Mouse (Mus musculus): ENCODE results near the gene AY074887.
"Not testable (repeated sequence)": the region's sequence is repeated elsewhere in the genome, so short reads cannot be mapped to it uniquely, and the experiment has no call there.

Gene AY074887

DNA sequence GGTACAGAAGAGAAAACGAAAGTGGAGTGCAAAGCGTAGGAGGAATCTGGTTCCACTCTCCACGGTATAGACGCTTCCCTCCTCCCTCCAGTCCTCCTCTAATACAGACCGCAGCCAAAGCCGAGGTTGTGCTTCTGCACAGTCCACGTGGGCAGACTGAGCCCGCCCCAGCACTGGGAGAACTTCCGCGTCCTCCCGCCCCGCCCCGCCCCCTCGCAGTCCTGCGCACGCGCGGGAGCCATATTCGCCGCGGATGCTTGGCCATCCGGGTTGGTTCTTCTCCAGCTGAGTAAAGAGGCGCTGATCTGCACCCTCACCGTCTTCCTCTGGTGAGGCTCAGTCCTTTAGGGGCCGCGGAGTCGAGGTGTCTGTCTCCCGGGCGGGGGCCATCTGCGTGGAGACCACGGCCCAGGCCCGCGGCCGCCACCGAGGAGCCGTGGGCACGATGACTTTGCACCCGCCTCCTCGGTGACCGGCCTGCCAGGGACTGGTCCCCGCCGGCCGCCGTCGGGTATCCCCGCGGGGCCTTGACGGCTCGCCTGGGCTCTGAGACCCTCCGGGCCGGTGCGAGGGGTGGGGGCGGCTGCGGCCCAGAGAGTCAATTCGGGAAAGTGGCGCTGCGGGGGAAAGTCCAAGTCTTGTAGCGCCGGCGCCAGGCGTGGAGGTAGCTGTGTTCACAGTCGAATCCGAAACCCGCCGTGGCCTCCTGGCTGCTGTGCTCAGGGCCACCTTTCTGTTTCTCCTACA, at the start of gene AY074887, which contains the start of gene Psma4:
Gene AY074887 (minus strand): TSS at position 424 of the 747 bp plus-strand sequence.
Gene Psma4 (plus strand): TSS at position 216 of the 747 bp plus-strand sequence.
- DNase-seq (ENCODE audit: low spot score), result peak; percentile 85

DNA sequence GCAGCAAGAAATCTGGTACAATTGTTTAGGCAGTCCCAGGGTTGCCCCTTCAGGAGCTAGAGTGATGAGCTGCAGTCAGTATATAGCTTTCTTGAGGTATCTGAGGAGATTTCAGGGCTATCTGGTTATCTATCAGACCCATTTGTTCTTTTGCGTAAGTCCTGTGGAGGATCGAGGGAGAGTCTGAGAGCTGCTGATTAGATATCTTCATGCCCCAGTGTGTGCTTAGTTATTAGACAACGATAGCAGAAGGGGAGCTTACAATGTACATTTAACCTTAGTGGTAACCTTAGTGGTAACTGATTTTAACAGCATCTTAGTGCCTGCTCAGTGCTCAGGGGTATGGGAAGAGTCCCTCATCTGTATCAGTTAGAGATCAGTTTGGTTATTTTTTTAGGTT, 44.8 kb upstream of the AY074887 start:
- no peak for DNase-seq (ENCODE audit: low spot score)

DNA sequence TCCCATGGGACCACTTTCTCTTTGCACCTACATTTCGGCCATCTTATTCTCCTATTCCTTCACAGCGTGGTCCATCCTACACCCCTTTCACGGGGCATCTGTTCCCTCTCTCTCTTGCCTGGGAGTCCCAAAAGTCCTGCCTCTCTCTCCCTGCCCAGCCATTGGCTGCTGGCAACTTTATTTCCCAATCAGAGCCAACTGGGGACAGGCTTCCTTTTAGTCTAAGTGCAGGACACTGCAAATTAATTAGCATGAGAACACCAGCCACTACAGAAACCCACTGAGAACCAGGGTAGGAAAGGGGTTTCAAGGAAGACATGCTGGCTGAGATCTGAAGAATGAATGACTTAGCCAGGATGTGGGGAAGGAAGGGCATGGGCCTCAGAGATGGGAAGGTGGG, 43.6 kb upstream of the AY074887 start:
- no peak for DNase-seq (ENCODE audit: low spot score)

DNA sequence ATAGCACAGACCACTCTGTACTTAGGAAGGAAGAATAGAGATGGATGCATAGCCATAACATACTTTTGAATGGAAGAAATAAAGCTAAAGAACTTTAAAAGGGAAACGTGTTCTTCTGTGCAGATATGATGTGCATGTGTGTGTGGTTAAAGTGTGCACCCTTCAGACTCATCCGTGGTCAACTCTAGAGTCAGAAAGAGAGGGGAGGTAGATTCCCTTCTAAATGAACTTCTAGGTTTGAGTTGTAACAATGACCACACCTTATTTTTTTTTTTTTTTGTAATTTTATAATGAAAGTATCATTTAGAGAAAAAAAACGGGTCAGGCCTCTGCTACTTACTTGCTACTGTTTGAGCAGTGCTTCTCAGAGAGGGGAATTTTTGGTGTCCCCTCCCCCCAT, 39.6 kb upstream of the AY074887 start:
- DNase-seq (ENCODE audit: low spot score), result no peak

DNA sequence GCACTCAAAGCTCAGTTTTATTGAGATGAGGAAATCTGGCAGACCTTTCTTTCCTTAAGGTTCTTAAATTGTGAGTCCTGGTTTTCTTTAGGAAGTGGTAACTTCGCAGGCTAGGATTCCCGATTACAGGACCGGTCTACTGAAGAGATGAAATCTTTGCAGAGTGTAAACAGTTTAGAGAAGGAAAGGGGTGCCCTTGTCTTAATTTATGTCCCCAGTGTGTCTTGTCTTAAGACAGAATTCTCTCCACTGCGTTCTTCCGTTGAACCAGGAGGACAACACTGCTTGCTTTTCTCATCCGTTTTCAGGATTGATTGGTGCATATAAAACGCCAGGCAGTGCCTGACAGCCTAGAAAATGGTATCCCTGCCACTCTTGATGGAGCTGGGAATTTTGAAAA, 31.6 kb upstream of the AY074887 start:
- DNase-seq (ENCODE audit: low spot score), result no peak

DNA sequence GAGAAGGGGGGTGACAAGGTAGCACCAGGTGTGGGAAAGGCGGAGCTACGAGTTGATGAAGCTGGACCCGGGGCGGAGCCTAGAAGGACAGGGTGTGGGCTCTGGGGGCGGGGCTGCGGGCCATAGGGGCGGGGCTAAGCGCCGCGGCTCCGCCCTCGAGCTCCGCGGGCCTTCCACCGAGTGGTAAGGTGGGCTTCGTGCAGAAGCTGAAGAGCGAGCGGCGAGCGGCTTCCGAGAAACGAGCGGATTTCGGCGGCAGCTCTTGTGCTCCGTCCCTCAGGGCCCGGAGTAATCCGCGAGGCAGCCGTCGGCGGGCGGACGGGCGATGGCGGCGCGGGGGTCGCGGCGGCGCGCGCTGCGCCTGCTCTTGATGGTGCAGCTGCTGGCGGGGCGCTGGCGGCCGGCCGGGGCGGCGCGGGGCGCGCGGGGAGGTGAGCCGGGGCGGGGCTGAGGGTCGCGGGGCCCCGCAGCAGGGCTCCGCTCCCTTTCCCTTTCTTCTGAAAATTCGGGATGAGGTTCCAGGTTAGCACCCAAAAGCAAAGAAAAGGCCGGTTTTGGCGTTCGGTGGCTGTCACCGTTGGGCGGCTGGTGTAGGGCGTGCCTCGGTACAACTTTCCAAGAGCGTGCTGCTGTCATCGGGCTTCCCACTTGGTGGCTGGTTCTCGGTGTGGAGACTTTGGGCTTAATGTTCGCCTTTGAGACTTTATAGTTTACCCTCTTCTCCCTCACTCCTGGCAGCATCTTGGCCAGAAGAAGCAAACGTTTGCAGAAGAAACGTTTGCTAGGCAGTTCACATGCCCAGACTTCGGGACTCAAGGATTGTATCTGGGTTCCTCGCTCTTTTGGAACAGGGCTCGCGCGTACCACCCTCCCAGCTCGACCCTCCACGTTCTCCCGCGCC, 30.7 kb upstream of the AY074887 start:
- peak; percentile 2 for DNase-seq (ENCODE audit: low spot score)

DNA sequence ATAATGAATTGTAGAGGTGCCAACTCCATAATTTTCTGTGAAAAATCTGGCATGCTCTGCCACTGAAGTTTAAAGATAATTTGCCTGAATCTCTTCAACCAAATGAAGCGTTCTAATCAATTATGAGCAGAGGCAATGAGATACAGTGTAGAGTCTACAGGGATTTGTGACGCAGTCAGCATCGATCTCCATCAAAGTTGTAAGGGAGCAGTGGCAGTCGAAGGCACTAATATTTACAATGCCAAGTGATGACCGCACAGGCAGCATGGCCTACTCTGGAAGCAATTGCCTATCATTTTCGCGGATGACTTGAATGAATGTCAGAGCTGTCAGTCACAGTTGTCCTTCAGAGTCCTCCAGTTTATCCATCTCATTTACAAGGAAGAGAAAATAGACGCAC, 29.9 kb upstream of the AY074887 start, which contains the start of gene Chrna5:
Gene Chrna5 (plus strand): TSS at position 207 of the 400 bp plus-strand sequence.
- no peak for DNase-seq (ENCODE audit: low spot score)

DNA sequence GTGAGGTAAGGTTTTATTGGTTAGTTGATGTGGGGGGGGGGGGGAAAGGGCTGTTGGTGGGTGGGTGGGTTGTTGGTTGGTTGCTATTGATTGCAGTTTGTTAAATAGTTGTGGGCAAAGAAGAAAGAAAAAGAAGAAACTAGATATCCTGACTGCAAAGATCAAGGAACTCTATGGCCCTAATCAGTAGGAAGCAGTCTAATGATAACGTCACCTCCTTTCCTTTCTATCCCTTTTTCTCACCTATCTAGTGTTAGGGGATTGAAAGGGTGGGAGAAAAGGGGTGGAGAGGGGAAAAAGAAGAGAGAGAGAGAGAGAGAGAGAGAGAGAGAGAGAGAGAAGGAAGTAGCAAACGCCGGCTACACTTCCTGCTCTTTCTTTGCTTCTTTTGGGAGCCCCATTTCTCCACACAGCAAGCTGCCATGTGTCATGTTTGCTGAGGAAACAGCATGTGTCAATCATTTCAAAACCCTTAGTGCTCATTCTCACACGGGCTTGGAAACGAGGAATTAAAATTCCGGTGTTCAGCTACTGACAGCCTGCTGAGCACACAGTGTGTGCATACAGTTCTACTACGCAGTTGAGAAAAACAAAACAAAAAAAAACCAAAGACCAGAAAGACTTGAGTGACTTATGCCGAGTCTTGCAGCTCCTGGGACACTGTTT, 19.3 kb upstream of the AY074887 start:
- DNase-seq (ENCODE audit: low spot score), result no peak

DNA sequence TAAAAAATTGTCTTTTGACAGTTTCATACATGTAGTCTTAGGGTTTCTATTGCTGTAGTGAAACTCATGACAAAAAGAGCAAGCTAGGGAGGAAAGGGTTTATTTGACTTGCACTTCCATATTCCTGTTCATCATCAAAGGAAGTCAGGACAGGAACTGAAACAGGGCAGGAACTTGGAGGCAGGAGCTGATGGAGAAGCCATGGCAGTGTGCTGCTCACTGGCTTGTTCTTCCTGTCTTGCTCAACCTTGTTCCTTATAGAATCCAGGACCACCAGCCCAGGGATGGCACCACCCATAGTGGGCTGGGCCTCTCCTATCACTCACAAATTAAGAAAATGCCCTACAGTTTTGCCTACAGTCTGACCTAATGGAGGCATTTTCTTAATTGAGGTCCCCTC, 12.9 kb upstream of the AY074887 start:
- DNase-seq (ENCODE audit: low spot score), result no peak

DNA sequence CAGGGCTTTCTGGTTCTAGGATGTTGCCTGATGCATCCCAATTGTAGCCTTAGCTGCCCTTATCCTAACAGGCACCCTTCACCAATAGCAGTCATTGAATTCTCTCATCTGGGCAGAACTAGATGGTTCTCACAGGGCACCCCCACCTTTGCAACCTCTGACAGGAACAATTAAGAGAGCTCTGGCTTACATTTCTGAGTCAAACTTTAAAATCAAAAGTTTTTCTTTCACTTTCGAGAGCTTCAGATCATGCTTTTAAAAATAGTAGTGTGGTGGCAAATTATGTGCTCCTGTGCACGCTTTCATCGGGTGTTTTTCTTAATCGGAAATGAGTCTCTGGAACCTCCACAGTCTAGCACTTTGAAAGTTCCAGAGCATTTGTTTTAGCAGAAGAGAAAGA, 10.3 kb upstream of the AY074887 start:
- no peak for DNase-seq (ENCODE audit: low spot score)

DNA sequence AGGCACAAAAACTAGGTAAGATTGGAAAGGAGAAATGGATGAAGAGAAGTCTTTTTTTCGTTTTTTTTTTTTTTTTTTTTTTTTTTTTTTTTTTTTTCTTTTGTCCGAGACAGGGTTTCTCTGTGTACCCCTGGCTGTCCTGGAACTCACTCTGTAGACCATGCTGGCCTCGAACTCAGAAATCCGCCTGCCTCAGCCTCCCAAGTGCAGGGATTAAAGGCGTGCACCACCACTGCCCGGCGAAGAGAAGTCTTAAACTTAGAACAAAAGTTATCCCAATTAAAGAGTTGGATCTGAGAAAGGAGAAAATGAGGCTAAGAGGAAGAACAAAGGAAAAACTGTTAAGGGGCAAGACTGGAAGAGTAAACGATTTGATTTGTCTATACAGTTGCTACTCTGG, 636 bp downstream of the AY074887 start:
- not testable (repeated sequence) for DNase-seq (ENCODE audit: low spot score)

DNA sequence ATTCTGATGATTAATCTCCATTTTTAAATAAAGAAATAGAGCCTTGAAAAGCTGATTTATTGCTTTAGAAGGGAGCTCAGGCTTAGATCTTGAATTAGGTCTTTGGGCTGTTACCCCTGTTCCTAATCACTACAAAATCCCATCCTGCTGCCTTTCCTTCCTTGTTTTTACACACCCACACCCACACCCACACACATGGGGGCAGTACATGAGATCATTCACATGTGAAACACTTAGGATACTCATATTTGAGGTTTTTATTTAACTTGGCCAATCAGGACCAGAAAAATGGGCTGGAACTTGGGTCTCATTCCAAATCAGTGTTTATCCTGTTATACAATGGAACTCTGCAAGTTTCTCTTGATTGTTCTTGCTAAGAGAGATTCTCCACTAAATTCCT, 1.3 kb downstream of the AY074887 start:
- DNase-seq (ENCODE audit: low spot score), result no peak

DNA sequence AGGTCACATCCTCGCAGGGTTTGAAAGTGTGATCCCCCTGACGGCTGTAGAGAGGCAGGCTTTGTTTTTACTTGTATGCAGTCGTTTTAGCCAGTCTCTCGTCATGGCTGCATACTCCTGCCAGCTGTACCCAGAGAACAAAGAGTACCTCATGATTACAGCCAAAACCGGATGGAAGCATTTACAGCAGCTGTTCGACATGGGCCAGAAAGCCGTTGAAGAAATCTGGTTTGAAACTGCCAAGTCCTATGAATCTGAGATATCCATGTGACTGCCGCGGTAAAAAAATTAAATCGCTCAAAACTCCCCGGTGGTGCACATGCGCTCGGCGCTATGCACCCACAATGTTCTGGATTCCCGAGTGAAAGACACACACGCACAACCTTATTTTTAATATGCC, 4.5 kb downstream of the AY074887 start:
- no peak for DNase-seq (ENCODE audit: low spot score)

DNA sequence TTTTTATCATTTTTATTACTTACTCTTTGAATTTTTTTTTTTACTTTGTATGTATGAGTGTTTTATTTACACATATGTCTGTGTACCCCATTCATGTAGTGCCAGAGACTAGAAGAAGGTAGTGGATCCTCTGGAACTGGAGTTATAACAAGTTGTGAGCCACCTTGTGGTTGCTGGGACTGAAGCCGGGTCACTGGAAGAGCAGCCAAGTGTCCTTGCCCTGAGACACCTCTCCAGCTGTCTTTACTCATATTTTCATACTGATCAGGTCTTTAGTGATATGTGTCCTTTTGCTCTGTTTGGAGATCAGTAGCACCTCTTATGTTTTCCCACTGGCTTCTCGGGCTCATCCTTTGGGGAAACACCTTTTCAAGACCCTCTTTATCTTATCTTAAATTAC, 6.3 kb downstream of the AY074887 start:
- no peak for DNase-seq (ENCODE audit: low spot score)

DNA sequence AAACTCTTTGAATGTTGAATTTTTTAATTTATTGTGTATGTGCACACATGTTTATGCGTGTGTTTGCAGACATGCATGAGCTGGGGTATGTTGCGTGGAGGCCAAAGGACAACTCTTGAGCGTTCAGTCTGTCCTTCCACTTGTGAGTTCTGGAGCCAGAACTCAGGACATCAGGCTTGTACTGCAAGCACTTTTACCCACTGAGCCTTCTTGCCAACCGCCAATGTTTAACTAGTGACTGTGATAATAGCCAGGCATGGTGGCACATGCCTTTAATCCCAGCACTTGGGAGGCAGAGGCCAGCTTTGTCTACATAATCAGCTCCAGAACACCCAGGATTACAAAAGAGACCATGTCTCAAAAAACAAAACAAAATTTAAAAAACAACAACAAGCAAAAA, 8.7 kb downstream of the AY074887 start:
- no peak for DNase-seq (ENCODE audit: low spot score)

DNA sequence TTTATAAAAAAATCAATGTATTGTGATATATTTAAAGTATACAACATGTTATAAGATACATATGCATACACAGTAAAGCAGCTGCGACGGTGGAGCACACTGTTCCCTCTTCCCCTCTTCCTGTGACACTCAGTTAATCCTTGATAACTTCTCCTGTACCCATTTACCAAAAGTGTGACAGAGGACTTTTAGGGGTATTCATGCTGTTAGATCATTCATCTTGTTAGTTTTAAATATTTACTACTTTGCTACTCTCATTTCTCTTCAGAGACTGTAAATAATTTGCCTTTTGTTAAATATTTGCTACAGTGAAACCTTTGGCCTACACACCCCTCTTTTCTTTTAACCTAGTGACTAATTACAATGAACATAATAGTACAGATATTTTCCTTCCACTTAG, 18.4 kb downstream of the AY074887 start:
- no peak for DNase-seq (ENCODE audit: low spot score)

DNA sequence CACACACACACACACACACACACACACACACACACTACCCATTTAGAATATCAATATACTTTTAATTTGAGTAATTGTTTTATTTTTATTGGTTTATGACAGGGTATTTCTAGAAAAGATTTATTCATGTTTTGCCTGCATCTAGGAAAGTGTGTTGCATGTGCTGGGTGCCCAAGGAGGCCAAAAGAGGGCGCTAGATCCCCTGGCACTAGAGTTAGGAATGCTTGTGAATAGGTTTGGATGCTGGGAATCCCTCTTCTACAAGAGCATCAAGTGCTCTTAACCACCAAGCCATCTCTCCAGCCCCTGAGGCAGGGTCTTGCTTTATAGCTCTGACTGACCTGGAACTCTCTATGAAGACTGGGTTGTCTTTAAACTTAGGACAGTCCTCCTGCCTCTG, 19.0 kb downstream of the AY074887 start:
- no peak for DNase-seq (ENCODE audit: low spot score)

DNA sequence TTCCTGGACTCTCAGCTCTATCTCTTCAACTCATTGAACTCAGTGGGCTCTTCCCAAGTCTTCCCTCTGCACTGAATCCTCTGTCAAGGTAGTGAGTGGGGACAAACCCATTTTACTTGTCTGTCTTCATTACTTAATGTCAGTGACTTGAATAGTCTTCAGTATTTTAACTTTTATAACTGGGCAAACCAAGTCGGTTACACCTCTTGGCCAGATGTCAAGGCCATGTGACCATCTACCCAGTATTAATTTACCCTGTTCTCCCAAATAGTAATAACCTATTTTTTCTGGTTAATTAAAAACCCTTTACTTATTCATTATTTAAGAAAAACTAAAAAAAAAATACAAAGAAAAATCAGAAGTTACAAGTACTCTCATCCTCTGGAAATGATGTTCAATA, 20.1 kb downstream of the AY074887 start:
- DNase-seq (ENCODE audit: low spot score), result no peak

DNA sequence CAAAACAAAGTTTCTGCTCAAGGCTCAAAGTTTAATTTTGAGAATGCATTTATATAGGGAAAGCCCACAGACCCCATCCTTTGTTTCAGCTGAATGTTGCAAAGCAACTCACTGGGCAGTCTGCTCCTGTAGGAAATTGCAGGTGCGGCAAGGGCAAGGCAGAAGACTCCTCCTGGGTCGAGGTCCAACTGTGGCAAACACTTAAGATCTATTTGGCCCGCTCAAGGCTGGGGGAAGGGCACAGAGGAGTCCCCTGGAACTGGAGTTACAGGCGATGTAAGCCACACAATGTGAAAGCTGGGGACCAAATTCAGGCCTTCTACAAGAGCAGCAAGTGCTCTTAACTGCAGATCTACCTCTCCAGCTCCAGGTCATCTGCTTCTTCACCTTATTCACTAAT, 30.9 kb downstream of the AY074887 start:
- DNase-seq (ENCODE audit: low spot score), result no peak

DNA sequence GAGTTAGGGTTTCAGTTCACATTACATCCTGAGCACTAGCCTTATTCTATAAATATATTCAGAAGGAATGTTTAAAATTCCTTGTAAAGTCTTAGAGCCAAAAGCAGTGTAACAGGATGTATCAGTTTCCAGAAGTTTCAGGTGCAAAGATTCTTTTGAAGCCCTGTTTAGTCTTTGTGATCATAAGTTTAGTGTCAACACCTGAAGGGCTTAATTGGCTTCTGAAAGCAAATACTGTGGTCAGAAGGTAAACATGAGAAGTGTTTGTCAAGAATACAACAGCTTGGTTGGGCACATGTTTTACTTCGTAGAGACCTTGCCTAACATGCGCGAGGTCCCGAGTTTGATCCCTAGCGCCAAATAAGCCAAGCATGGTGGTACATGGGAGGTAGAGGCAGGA, 32.0 kb downstream of the AY074887 start:
- DNase-seq (ENCODE audit: low spot score), result no peak

DNA sequence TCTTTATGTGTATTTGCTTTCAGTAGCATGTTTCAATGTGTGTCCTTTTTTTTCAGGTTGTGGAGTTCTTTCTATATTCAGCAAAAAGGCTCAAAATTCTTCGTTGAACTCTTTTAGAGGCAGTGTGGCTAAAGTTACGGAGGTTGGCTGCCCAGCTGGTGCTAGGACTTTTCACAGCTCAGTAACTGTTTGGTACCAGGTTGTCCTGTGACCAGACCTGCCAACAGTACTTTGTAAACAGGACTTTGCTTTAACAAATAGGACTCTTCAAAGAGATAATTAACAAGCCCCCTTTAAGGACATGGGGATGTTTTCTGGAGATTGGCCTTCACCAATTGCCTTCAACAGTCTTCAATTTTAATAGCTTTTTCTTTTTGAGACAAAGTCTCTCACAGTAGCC, 32.6 kb downstream of the AY074887 start:
- no peak for DNase-seq (ENCODE audit: low spot score)

DNA sequence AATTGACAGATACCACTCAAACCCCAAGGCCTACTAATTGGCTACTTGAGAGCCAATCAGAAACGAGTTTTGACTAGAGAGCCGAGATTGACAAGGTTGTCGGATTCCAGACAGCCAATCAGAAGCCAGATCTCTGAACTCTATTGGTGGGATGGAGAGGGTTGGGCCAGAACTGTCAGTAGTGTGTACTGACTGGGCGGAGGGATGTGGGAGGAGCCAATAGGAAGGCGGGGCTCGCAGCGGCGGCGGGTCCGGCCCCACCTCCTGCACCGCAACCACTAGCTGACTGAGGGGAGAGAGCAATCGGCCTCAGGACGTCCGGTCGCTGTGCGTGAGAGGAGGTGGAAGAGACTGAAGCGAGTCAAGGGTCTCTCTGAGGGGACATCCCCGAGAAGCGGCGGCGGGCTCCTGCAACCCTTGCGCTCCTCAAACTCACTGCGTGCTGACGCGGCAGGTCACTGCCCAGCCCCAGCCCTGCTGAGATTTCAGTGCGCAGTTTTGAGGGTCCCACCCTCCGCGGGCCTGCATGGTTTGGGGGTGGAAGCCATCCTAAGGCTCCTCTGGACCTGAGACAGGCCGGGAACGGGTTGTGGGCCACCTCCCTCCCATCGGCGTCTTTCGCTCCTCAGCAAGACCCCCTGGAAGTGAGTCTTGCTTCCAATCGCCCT, 33.7 kb downstream of the AY074887 start, which contains the start of gene Hykk:
Gene Hykk (plus strand): TSS at position 274 of the 668 bp plus-strand sequence.
- DNase-seq (ENCODE audit: low spot score), result peak; percentile 54

Data from spleen, adult 12 weeks (tissue).